Mouse (Mus musculus) limb, embryonic 12.5 days (tissue): ENCODE measurements at regions not wholly inside any gene's neighbourhood (a gene's known extent, or its start where the extent isn't known, plus 50 kb on each side); places are given as distances from the start of the nearest gene placed in this dataset.

ENCODE experiments used
- ATAC-seq: fragments of 200-750 bp; cut with Nextera tagmentation; 2 replicates; pipeline ENCODE4 v1.8.0; 2017; ENCODE audit warnings: low read depth, moderate TSS enrichment; ENCODE audit not compliant: insufficient number of reproducible peaks, insufficient read depth, low FRiP score, low TSS enrichment
- H3K27ac ChIP-seq: fragments of 300-500 bp; sonication (generic); 2 replicates; pipeline ENCODE4 v1.5.1; 2016; ENCODE audit warnings: mild to moderate bottlenecking, moderate library complexity
- H3K27me3 ChIP-seq: fragments of 300-500 bp; sonication (generic); 2 replicates; pipeline ENCODE4 v1.6.1; 2016; ENCODE audit warnings: mild to moderate bottlenecking, moderate library complexity
- H3K36me3 ChIP-seq: fragments of 300-500 bp; sonication (generic); 2 replicates; pipeline ENCODE4 v1.6.1; 2016; ENCODE audit warnings: mild to moderate bottlenecking, moderate library complexity
- H3K4me1 ChIP-seq: fragments of 300-500 bp; sonication (generic); replicated peaks from 2 replicates; pipeline ENCODE4 v1.6.1; 2016
- H3K4me2 ChIP-seq: fragments of 300-500 bp; sonication (generic); 2 replicates; pipeline ENCODE4 v1.6.1; 2016; ENCODE audit warnings: mild to moderate bottlenecking, moderate library complexity
- H3K4me3 ChIP-seq: fragments of 300-500 bp; sonication (generic); replicated peaks from 2 replicates; pipeline ENCODE4 v1.5.1; 2016; ENCODE audit warnings: mild to moderate bottlenecking
- H3K9ac ChIP-seq: fragments of 300-500 bp; sonication (generic); replicated peaks from 2 replicates; pipeline ENCODE4 v1.6.1; 2016; ENCODE audit warnings: mild to moderate bottlenecking, moderate library complexity
- H3K9me3 ChIP-seq: fragments of 300-500 bp; sonication (generic); 2 replicates; pipeline ENCODE4 v1.6.1; 2016; ENCODE audit warnings: mild to moderate bottlenecking, moderate library complexity
- whole genome bisulfite sequencing: fragments of 180-500 bp; shearing (Covaris S2); methylation state at CpG from one replicate; pipeline ENCODE4 v1.1.7; 2016; 5-methylcytosine and 5-hydroxymethylcytosine counted together

- no peak overlapping the region for H3K4me2 ChIP-seq
- no peaks in the 10 kb centered on the region for H3K4me1 ChIP-seq
- no peaks in the 10 kb centered on the region for H3K9me3 ChIP-seq
- no peak for ATAC-seq
- no peak overlapping the region for H3K27ac ChIP-seq
- no peak overlapping the region for H3K9ac ChIP-seq
- H3K4me3 ChIP-seq: no peak overlapping the region
- no peaks in the 10 kb centered on the region for H3K36me3 ChIP-seq
- 91% methylated on average over 2 of the region's 2 CpGs for WGBS
- no peaks in the 10 kb centered on the region for H3K27me3 ChIP-seq
Observed at GRCm38 (mm10) chr15:52577614-52578013, 1307.1 kb upstream of the Gm7489 start.

- Histone ChIP-seq H3K36me3 (no peaks in the 10 kb centered on the region), H3K4me2 (no peak overlapping the region), H3K9me3 (no peaks in the 10 kb centered on the region), H3K27ac (no peak overlapping the region), H3K27me3 (no peaks in the 10 kb centered on the region), H3K9ac (no peak overlapping the region), H3K4me1 (no peaks in the 10 kb centered on the region), H3K4me3 (no peak overlapping the region)
- ATAC-seq: no peak
- 35% methylated on average over 4 of the region's 4 CpGs for WGBS
Observed at GRCm38 (mm10) chr15:52589391-52589790, 1295.3 kb upstream of the Gm7489 start.

- H3K9ac ChIP-seq: no peak overlapping the region
Observed at GRCm38 (mm10) chr15:52599511-52599910, 1285.2 kb upstream of the Gm7489 start.

GRCm38 (mm10) chr15:52599957-52600356, 1284.7 kb upstream of the Gm7489 start:
- ATAC-seq: no peak
- Histone ChIP-seq H3K27me3 (no peaks in the 10 kb centered on the region), H3K9ac (no peak overlapping the region)

More at GRCm38 (mm10) chr15:52599511-52599910, 1285.2 kb upstream of the Gm7489 start:
- Histone ChIP-seq H3K4me2 (no peak overlapping the region), H3K9me3 (no peaks in the 10 kb centered on the region), H3K27me3 (no peaks in the 10 kb centered on the region), H3K36me3 (no peaks in the 10 kb centered on the region), H3K4me1 (no peaks in the 10 kb centered on the region), H3K4me3 (no peak overlapping the region), H3K27ac (no peak overlapping the region)
- no peak for ATAC-seq

GRCm38 (mm10) chr15:52639790-52640189, 1244.9 kb upstream of the Gm7489 start:
- no peak overlapping the region for H3K4me2 ChIP-seq
- no peaks in the 10 kb centered on the region for H3K36me3 ChIP-seq
- no peaks in the 10 kb centered on the region for H3K9me3 ChIP-seq
- no peak overlapping the region for H3K4me3 ChIP-seq
- no peak for ATAC-seq
- no peak overlapping the region for H3K9ac ChIP-seq
- H3K27ac ChIP-seq: no peak overlapping the region
- H3K27me3 ChIP-seq: no peaks in the 10 kb centered on the region
- H3K4me1 ChIP-seq: no peaks in the 10 kb centered on the region
- 89% methylated on average over 3 of the region's 3 CpGs for WGBS

More at GRCm38 (mm10) chr15:52599957-52600356, 1284.7 kb upstream of the Gm7489 start:
- no peak overlapping the region for H3K27ac ChIP-seq
- no peak overlapping the region for H3K4me3 ChIP-seq
- no peaks in the 10 kb centered on the region for H3K4me1 ChIP-seq
- 64% methylated on average over 2 of the region's 2 CpGs for WGBS
- H3K36me3 ChIP-seq: no peaks in the 10 kb centered on the region
- H3K9me3 ChIP-seq: no peaks in the 10 kb centered on the region
- no peak overlapping the region for H3K4me2 ChIP-seq

- H3K27ac ChIP-seq: no peak overlapping the region
- no peaks in the 10 kb centered on the region for H3K27me3 ChIP-seq
- no peaks in the 10 kb centered on the region for H3K36me3 ChIP-seq
- 79% methylated on average over 2 of the region's 2 CpGs for WGBS
- H3K9me3 ChIP-seq: no peaks in the 10 kb centered on the region
- no peak overlapping the region for H3K4me3 ChIP-seq
- H3K4me1 ChIP-seq: no peaks in the 10 kb centered on the region
- no peak overlapping the region for H3K4me2 ChIP-seq
- H3K9ac ChIP-seq: no peak overlapping the region
- no peak for ATAC-seq
Observed at GRCm38 (mm10) chr15:52645961-52646360, 1238.7 kb upstream of the Gm7489 start.

- Histone ChIP-seq H3K27ac (no peak overlapping the region), H3K9ac (no peak overlapping the region), H3K4me1 (no peaks in the 10 kb centered on the region), H3K4me3 (no peak overlapping the region), H3K36me3 (no peaks in the 10 kb centered on the region), H3K9me3 (no peaks in the 10 kb centered on the region), H3K4me2 (no peak overlapping the region), H3K27me3 (no peaks in the 10 kb centered on the region)
- no peak for ATAC-seq
Observed at GRCm38 (mm10) chr15:52657916-52658315, 1226.8 kb upstream of the Gm7489 start.
